Mouse (Mus musculus) forebrain, embryonic 10.5 days (tissue): ENCODE results near the gene Tmem38b. TPM values are rescaled to one million over a fixed set of nuclear protein-coding genes. Genes with fewer than 3 reads are reported as not detected.

ENCODE experiments used
- DNase-seq: peaks from one replicate; pipeline ENCODE4 v3.0.0-alpha.2; 2017; ENCODE audit warnings: low spot score; ENCODE audit errors: extremely low spot score
- H3K27ac ChIP-seq: fragments of 300-500 bp; sonication (generic); 2 replicates; pipeline ENCODE4 v1.5.1; 2016; ENCODE audit warnings: mild to moderate bottlenecking
- H3K27me3 ChIP-seq: fragments of 300-500 bp; sonication (generic); 2 replicates; pipeline ENCODE4 v1.6.1; 2016; ENCODE audit warnings: mild to moderate bottlenecking; ENCODE audit not compliant: poor library complexity, severe bottlenecking
- H3K36me3 ChIP-seq: fragments of 300-500 bp; sonication (generic); replicated peaks from 2 replicates; pipeline ENCODE4 v1.6.1; 2016; ENCODE audit warnings: mild to moderate bottlenecking, moderate library complexity
- H3K4me1 ChIP-seq: fragments of 300-500 bp; sonication (generic); 2 replicates; pipeline ENCODE4 v1.6.1; 2016
- H3K4me3 ChIP-seq: fragments of 300-500 bp; sonication (generic); 2 replicates; pipeline ENCODE4 v1.5.1; 2016; ENCODE audit warnings: mild to moderate bottlenecking, moderate library complexity
- H3K9me3 ChIP-seq: fragments of 300-500 bp; sonication (generic); 2 replicates; pipeline ENCODE4 v1.6.1; 2016; ENCODE audit warnings: mild to moderate bottlenecking, moderate library complexity
- WGBS: fragments of 180-500 bp; shearing (Covaris S2); methylation state at CpG from one replicate; pipeline ENCODE4 v1.1.7; 2016; 5-methylcytosine and 5-hydroxymethylcytosine counted together
- polyA plus RNA-seq: library from polyadenylated mRNA; unstranded; fragments of >200 nt; fragmentation: Nextera tagmentation; extraction: Ambion mirVana; gene quantifications from 2 replicates; pipeline ENCODE4 v1.2.1, GENCODE M21; 2016

The Tmem38b gene
- 5.9 and 6.2 TPM in 2 replicates for polyA plus RNA-seq

DNA sequence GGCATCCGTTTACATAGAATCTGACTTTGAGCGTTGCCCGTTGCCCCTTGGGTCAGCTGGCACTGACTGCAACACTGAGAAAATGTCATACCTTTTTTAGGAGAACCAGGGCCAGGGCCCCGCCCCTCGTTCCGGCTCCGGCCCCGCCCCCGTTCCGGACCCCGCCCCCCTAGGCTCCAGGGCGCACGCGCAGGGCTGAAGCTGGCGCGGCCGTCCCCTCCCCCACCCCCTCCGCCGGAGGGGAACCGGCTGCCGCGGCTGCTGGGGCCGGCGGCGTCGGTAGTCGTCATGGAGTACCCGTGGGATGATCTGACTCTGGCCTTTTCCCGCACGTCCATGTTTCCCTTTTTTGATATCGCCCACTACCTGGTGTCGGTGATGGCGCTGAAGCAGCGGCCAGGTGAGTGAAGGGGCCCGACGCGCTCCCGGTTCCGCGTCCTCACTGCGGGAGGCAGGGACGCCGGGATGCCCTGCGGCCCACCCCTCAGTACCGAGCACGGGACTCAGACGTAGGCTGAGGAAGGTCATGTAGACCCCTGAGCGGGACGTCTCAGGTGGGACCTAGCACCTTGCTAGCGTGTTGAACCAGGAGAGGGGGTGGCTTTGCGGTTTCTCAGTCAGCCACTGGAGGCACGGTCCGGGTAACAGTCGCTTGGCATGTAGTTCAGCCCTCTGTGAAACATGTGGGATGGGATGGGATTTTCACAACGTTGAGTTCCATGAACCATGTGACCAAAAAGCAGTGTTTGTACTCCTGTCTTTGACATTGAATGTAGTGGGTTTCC is at the start of gene Tmem38b:
Gene Tmem38b, plus strand, starts transcription at position 225 of the 785 bp plus-strand sequence.
- Histone ChIP-seq H3K27ac (peak within 1 kb of the TSS; percentile 86), H3K4me3 (peak within 1 kb of the TSS; percentile 82), H3K4me1 (peaks cover 13% of the 10 kb centered on the region), H3K27me3 (no peaks in the 10 kb centered on the region), H3K9me3 (no peaks in the 10 kb centered on the region), H3K36me3 (0 out of 2 replicates have a peak, but pooled peaks cover 4% of the 10 kb centered on the region)
- DNase-seq: peak; percentile 78
- under 1% methylated on average over 55 of the region's 55 CpGs for WGBS

GRCm38 (mm10) chr4:53781396-53781795 is 44.4 kb upstream of the Tmem38b start:
- no peaks in the 10 kb centered on the region for H3K9me3 ChIP-seq
- 33% methylated on average over 4 of the region's 4 CpGs for WGBS
- peaks cover 52% of the 10 kb centered on the region for H3K4me1 ChIP-seq
- no peak overlapping the region for H3K27ac ChIP-seq
- DNase-seq: no peak
- H3K36me3 ChIP-seq: peaks cover 3% of the 10 kb centered on the region
- no peak overlapping the region for H3K4me3 ChIP-seq
- H3K27me3 ChIP-seq: peaks cover 84% of the 10 kb centered on the region

GRCm38 (mm10) chr4:53782216-53783070 is 43.4 kb upstream of the Tmem38b start:
- H3K27me3 ChIP-seq: peaks cover 84% of the 10 kb centered on the region
- peak; percentile 54 for DNase-seq
- peak overlapping the region; percentile 30; the same call in 1 of the 2 replicates for H3K27ac ChIP-seq
- 3% methylated on average over 14 of the region's 14 CpGs for WGBS
- H3K4me1 ChIP-seq: peaks cover 59% of the 10 kb centered on the region
- peak overlapping the region; percentile 12; the same call in 1 of the 2 replicates for H3K4me3 ChIP-seq
- H3K9me3 ChIP-seq: no peaks in the 10 kb centered on the region
- H3K36me3 ChIP-seq: peaks cover 3% of the 10 kb centered on the region

DNA sequence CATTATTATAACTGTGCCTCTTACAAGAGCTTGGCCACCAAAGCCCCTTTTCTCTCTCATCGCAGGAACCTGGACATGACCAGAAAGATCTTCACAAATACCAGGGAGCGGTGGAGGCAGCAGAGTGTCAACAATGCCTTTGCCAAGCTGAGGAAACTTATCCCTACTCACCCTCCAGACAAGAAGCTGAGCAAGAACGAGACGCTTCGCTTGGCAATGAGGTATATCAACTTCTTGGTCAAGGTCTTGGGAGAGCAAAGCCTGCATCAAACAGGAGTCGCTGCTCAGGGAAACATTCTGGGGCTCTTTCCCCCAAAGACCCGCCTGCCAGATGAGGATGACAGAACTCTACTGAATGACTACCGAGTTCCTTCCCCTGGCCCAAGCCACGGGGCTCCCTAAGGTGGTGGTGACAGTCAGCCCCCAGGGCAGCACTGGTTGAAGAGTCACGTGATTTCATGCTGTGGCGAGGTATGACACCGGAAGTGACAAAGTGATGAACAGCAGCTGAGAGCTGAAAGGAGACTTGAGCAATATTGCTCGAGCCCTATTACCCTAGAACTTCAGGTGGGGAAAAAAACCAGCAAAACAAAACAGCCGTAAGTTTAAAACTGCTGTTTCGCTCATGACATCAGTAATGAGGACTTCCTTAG is 40.0 kb upstream of the Tmem38b start:
- Histone ChIP-seq H3K9me3 (no peaks in the 10 kb centered on the region), H3K4me3 (no peak overlapping the region), H3K36me3 (peaks cover 3% of the 10 kb centered on the region), H3K4me1 (peaks cover 51% of the 10 kb centered on the region), H3K27me3 (peaks cover 82% of the 10 kb centered on the region), H3K27ac (no peak overlapping the region)
- 85% methylated on average over 15 of the region's 15 CpGs for WGBS
- DNase-seq: no peak

GRCm38 (mm10) chr4:53786851-53787250 is 39.0 kb upstream of the Tmem38b start:
- peaks cover 46% of the 10 kb centered on the region for H3K4me1 ChIP-seq
- H3K27ac ChIP-seq: no peak overlapping the region
- H3K9me3 ChIP-seq: no peaks in the 10 kb centered on the region
- WGBS: 76% methylated on average over 5 of the region's 5 CpGs
- H3K36me3 ChIP-seq: peaks cover 3% of the 10 kb centered on the region
- H3K4me3 ChIP-seq: no peak overlapping the region
- no peak for DNase-seq
- peaks cover 83% of the 10 kb centered on the region for H3K27me3 ChIP-seq

DNA sequence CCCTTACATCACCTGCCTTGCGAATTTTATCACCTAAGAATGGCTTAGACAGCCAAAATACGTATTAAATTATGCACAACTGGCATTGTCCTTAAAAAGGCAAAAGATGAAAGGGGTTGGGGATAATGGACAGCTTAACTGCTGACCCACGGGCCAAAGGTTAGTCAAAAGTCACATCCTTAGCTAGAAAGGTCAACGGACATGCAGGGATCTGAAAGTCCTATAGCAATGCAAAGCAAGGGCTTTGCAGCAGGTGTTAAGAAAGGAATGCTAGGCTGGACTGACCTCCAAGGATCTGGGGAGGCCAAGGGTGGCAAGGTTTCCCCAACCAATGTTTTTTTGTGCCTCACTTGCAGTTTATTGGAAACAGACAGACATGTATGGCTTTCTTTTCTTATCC is 36.5 kb upstream of the Tmem38b start:
- Histone ChIP-seq H3K27me3 (peaks cover 88% of the 10 kb centered on the region), H3K36me3 (peaks cover 3% of the 10 kb centered on the region), H3K27ac (no peak overlapping the region), H3K9me3 (no peaks in the 10 kb centered on the region), H3K4me3 (no peak overlapping the region), H3K4me1 (peaks cover 28% of the 10 kb centered on the region)
- 2% methylated on average over 4 of the region's 4 CpGs for WGBS
- DNase-seq: no peak

DNA sequence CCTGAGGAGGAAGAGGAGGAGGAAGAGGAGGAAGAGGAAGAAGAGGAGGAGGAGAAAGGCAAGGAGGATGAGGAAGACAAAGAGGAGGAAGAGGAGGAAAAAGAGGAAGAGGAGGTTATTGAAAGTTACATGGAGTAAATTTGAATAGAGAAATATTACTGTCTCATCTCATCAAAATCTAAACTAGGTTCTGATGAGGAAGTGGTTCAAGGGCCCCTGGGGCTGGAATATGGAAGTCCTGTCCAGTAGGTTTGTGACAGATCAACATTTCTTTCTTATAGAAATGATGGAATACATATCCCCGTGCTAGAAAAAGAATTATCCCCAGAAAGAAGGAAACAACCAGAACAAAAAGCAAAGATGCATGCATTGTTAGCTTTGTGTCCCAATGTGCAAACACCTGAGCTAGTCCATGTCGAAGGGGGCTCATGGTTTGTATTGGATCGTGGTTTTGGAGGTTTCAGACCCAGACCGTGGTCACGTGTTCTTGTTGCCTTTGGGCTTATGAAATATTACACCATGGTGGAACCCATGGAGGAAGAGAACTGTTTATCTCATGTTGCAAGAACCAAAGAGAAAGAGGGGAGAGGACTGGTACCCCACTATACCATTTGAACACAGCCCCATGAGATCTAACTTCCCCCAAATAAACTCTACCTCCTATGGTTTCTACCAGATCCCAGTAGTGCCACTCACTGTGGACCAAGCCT is 31.4 kb upstream of the Tmem38b start:
- no peak for DNase-seq
- WGBS: 92% methylated on average over 5 of the region's 5 CpGs

GRCm38 (mm10) chr4:53795086-53795485 is 30.8 kb upstream of the Tmem38b start:
- peaks cover 66% of the 10 kb centered on the region for H3K27me3 ChIP-seq
- H3K27ac ChIP-seq: peak overlapping the region; percentile 36; the same call in 1 of the 2 replicates
- H3K4me1 ChIP-seq: peaks cover 51% of the 10 kb centered on the region
- H3K4me3 ChIP-seq: no peak overlapping the region
- no peak for DNase-seq
- no peaks in the 10 kb centered on the region for H3K36me3 ChIP-seq
- 23% methylated on average over 2 of the region's 2 CpGs for WGBS
- no peaks in the 10 kb centered on the region for H3K9me3 ChIP-seq

More for the DNA sequence above, 31.4 kb upstream of the Tmem38b start:
- H3K9me3 ChIP-seq: no peaks in the 10 kb centered on the region
- H3K4me3 ChIP-seq: no peak overlapping the region
- no peaks in the 10 kb centered on the region for H3K36me3 ChIP-seq
- H3K27ac ChIP-seq: no peak overlapping the region
- H3K27me3 ChIP-seq: peaks cover 67% of the 10 kb centered on the region
- peaks cover 46% of the 10 kb centered on the region for H3K4me1 ChIP-seq

GRCm38 (mm10) chr4:53795706-53796105 is 30.1 kb upstream of the Tmem38b start:
- WGBS: 91% methylated on average over 2 of the region's 2 CpGs
- Histone ChIP-seq H3K27ac (peak overlapping the region; percentile 36; the same call in 1 of the 2 replicates), H3K36me3 (no peaks in the 10 kb centered on the region), H3K27me3 (peaks cover 61% of the 10 kb centered on the region), H3K9me3 (no peaks in the 10 kb centered on the region), H3K4me3 (no peak overlapping the region), H3K4me1 (peaks cover 57% of the 10 kb centered on the region)
- DNase-seq: no peak

DNA sequence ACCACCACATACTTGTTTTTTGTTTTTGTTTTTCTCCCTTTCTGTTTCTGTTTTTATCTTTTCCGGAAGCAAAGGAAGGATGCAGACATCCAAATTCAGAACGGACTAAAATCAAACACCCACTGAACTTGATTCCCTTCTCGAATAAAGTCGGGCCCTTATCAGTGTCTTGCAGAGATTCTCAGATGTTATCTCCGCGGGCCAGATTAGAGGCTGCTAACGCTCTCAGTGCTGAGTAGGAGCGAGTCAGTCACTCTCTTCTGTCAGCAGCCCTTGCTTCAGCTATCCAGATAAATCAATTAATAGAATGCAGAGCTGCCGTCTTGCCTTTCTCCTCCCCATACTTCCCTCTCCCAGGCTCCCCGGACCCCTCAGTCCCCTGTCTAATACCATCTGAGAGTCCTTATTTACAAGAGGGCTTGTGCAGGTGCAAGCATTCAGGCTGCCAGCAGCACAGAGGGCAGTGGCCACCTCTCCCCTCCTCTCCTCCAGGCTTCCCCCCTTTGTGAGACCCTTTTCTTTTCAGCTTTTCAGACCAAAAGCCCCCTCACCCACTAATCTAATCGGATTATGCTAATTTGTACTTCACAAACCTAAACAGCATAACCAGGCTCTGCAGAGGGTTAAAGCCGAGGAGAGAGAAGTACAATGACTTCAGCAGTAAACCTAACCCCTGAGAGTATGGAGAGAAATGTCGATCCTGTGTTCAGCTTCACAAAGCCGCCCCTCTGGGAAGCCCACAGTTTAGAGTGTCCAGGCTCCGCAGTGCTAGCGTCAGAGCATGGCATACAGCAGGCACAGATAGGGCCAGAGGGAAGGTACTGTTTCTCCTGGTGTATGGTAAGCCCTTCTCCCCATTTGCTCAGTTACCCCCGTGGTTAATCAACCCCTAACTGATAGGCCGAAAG is 28.7 kb upstream of the Tmem38b start:
- Histone ChIP-seq H3K36me3 (no peaks in the 10 kb centered on the region), H3K27me3 (peaks cover 54% of the 10 kb centered on the region), H3K9me3 (no peaks in the 10 kb centered on the region), H3K4me1 (peaks cover 58% of the 10 kb centered on the region), H3K27ac (peak overlapping the region; percentile 78), H3K4me3 (peak overlapping the region; percentile 33)
- 4% methylated on average over 18 of the region's 18 CpGs for whole genome bisulfite sequencing
- DNase-seq: peak; percentile 74
